Mouse (Mus musculus): ENCODE data around the gene Krt39. TPM values are rescaled to one million over a fixed set of nuclear protein-coding genes. Genes with fewer than 3 reads are reported as not detected.

Gene Krt39
- polyA plus RNA-seq, 1 experiment from 2014 or later: not detected

DNA sequence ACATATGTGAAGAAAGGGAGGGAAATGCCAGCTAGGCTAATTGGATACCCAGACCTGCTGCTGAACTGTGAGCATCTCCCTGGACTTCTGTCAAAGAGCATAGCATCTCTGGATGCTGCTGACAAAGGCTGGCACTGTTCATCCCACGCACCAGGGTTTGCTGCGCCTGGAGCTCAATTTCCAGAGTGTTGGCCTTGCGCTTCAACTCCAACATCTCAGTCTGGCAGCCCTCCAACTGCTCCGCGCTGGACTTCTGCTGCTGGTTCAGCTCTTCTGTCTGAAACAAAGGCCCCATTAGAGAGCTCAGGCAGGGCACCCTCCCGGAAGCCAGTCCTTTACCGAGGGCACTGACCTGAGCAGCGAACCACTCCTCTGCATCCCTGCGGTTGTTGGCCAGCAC lies 18.6 kb upstream of the Krt39 start:
- no peaks in the 10 kb centered on the region for H3K27me3 ChIP-seq (replicated peaks; ENCODE audit: control insufficient read depth, insufficient read depth, low read length)
- 79% methylated on average over 9 of the region's 9 CpGs for WGBS
- H3K4me1 ChIP-seq (replicated peaks; ENCODE audit: control insufficient read depth, insufficient read depth, low read length): no peaks in the 10 kb centered on the region
- H3K4me2 ChIP-seq: no peak overlapping the region
- H3K9ac ChIP-seq (ENCODE audit: low read depth, low read length): no peak overlapping the region
- H3K36me3 ChIP-seq (ENCODE audit: control insufficient read depth, insufficient read depth, low read length): no peaks in the 10 kb centered on the region
- no peak overlapping the region for H3K4me3 ChIP-seq (ENCODE audit: low read depth, low read length)
- DNase-seq (ENCODE audit: low spot score) (no peak), ATAC-seq (replicated peaks; ENCODE audit: low FRiP score) (no peak)
- no peaks in the 10 kb centered on the region for H3K9me3 ChIP-seq (ENCODE audit: control insufficient read depth, low read length)
- no peak overlapping the region for H3K27ac ChIP-seq (ENCODE audit: low read depth, low read length)

DNA sequence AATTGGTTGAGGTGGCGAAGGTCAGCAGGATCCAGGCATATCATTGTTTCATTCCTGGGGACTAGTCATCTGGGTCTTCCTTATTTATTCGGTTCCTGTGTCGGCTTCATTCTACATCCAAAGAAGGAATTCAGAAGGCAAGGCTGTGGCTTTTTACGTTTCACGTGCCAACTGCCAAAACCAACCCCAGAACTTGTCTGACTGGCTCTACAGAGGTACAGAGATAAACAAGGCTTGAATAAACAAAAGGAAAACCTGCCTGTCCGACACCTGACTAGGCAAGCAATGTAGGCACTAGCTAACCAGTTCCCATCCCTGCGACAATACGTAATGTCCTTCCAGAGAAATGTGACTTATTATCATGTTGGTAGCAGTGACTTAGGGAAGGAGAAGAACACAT lies 7.0 kb downstream of the Krt39 start:
- no peaks in the 10 kb centered on the region for H3K36me3 ChIP-seq (ENCODE audit: control insufficient read depth, insufficient read depth, low read length)
- 67% methylated on average over 8 of the region's 8 CpGs for WGBS
- H3K27me3 ChIP-seq (replicated peaks; ENCODE audit: control insufficient read depth, insufficient read depth, low read length): no peaks in the 10 kb centered on the region
- no peak overlapping the region for H3K27ac ChIP-seq (ENCODE audit: low read depth, low read length)
- DNase-seq (ENCODE audit: low spot score) (no peak), ATAC-seq (replicated peaks; ENCODE audit: low FRiP score) (no peak)
- no peaks in the 10 kb centered on the region for H3K9me3 ChIP-seq (ENCODE audit: control insufficient read depth, low read length)
- H3K9ac ChIP-seq (ENCODE audit: low read depth, low read length): no peak overlapping the region
- no peak overlapping the region for H3K4me2 ChIP-seq
- no peaks in the 10 kb centered on the region for H3K4me1 ChIP-seq (replicated peaks; ENCODE audit: control insufficient read depth, insufficient read depth, low read length)
- no peak overlapping the region for H3K4me3 ChIP-seq (ENCODE audit: low read depth, low read length)

DNA sequence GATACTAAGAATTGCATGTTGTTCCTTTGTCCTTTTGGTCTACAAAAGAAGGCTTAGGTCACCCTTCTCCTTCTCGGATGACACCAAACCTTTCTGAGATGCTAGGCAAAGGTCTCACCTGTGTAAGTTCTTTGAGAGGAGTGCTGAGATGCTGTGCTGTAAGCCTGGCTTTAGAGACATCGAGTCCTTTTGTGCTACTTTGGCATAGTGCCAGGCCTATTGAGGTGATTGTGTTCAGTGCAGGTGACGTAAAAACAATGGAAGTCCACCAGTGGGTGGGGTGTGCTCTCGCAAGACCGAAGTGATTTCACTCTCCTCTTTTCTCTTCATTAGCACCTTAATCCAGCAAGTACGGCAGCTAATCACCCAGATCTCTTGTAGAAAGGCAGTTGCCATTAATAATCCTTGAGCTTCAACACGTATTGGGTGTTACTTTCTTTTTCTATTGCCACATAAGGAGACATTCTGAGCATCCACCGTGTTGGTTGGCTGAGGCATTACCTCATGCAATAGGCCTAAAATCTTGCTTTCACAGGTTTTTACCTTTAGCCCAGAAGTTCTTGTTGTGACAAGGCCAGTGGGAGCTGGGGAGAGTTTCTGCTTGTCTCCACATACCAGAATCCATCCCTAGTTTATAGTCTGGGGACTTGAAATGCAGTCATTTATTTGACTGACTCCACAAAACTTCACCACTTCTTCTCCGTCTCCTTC lies 20.9 kb downstream of the Krt39 start:
- Histone ChIP-seq H3K9me3 (ENCODE audit: control insufficient read depth, low read length) (no peaks in the 10 kb centered on the region), H3K27me3 (replicated peaks; ENCODE audit: control insufficient read depth, insufficient read depth, low read length) (no peaks in the 10 kb centered on the region), H3K27ac (ENCODE audit: low read depth, low read length) (no peak overlapping the region), H3K36me3 (ENCODE audit: control insufficient read depth, insufficient read depth, low read length) (no peaks in the 10 kb centered on the region), H3K4me3 (ENCODE audit: low read depth, low read length) (no peak overlapping the region), H3K4me2 (no peak overlapping the region), H3K4me1 (replicated peaks; ENCODE audit: control insufficient read depth, insufficient read depth, low read length) (no peaks in the 10 kb centered on the region), H3K9ac (ENCODE audit: low read depth, low read length) (no peak overlapping the region)
- no peak for ATAC-seq (replicated peaks; ENCODE audit: low FRiP score)
- WGBS: 80% methylated on average over 9 of the region's 9 CpGs
- DNase-seq (ENCODE audit: low spot score): no peak

DNA sequence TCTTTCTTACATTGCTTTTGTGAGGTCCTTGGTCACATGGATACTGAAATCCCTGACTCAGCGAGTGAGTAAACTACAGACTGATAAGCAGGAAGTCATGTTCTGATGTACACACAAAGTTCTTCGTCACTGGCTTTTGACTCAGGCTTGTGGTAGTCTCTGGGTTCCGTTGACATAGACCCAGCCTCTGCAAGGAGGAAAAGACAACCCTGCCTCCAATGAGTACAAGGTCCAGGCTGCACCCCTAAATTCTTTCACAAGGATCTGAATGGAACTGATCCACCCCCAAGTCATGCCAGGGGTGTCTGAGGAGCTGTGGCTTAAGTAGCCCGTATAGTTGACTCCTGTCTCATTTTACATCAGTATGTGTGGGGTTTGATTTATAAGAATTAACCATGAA lies 24.7 kb downstream of the Krt39 start:
- H3K9ac ChIP-seq (ENCODE audit: low read depth, low read length): no peak overlapping the region
- H3K36me3 ChIP-seq (ENCODE audit: control insufficient read depth, insufficient read depth, low read length): no peaks in the 10 kb centered on the region
- no peak overlapping the region for H3K4me2 ChIP-seq
- peaks cover 2% of the 10 kb centered on the region; the same call in 1 of the 2 replicates for H3K4me1 ChIP-seq (replicated peaks; ENCODE audit: control insufficient read depth, insufficient read depth, low read length)
- H3K27me3 ChIP-seq (replicated peaks; ENCODE audit: control insufficient read depth, insufficient read depth, low read length): no peaks in the 10 kb centered on the region
- H3K4me3 ChIP-seq (ENCODE audit: low read depth, low read length): no peak overlapping the region
- WGBS: 77% methylated on average over 4 of the region's 4 CpGs
- no peak overlapping the region for H3K27ac ChIP-seq (ENCODE audit: low read depth, low read length)
- no peaks in the 10 kb centered on the region for H3K9me3 ChIP-seq (ENCODE audit: control insufficient read depth, low read length)
- ATAC-seq (replicated peaks; ENCODE audit: low FRiP score): no peak
- DNase-seq (ENCODE audit: low spot score): no peak

DNA sequence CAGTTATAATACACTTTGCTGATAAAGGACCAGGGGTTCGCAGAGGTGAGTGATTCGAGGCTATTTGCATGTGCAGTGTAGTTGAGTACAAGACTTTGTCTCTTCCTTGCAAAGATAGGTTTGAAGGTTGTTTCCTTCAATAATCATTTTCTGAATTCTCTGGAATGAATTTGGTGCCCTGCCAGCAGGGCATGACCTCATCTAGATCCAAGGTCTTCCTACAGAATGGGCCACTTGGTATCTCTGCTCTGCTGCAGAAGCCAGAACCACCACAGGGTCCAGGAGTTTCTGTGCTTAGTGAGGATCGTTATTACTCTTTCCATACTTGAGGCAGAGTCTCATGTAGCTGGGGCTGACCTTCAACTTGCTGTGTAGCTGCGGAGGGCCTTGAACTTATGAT lies 26.4 kb downstream of the Krt39 start:
- no peaks in the 10 kb centered on the region for H3K36me3 ChIP-seq (ENCODE audit: control insufficient read depth, insufficient read depth, low read length)
- peaks cover 2% of the 10 kb centered on the region; the same call in 1 of the 2 replicates for H3K4me1 ChIP-seq (replicated peaks; ENCODE audit: control insufficient read depth, insufficient read depth, low read length)
- H3K27me3 ChIP-seq (replicated peaks; ENCODE audit: control insufficient read depth, insufficient read depth, low read length): no peaks in the 10 kb centered on the region
- H3K4me2 ChIP-seq: no peak overlapping the region
- no peak overlapping the region for H3K27ac ChIP-seq (ENCODE audit: low read depth, low read length)
- H3K4me3 ChIP-seq (ENCODE audit: low read depth, low read length): no peak overlapping the region
- DNase-seq (ENCODE audit: low spot score) (no peak), ATAC-seq (replicated peaks; ENCODE audit: low FRiP score) (no peak)
- no peaks in the 10 kb centered on the region for H3K9me3 ChIP-seq (ENCODE audit: control insufficient read depth, low read length)
- 83% methylated on average over 4 of the region's 4 CpGs for WGBS
- no peak overlapping the region for H3K9ac ChIP-seq (ENCODE audit: low read depth, low read length)

DNA sequence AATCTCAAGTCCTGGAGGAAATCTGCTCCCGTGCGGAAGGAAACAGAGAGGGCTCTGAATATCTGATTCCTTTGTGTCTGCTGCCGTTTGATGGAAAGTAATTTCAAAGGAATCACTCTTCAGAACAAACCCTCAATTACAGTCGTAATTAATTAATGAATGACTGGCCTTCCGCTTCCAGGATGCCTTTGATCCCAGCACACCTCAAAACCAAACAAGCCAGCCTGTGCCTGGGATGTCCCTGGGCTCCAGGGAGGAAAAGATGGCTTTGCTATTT lies 27.6 kb downstream of the Krt39 start:
- Histone ChIP-seq H3K4me1 (replicated peaks; ENCODE audit: control insufficient read depth, insufficient read depth, low read length) (peaks cover 2% of the 10 kb centered on the region; the same call in 1 of the 2 replicates), H3K9me3 (ENCODE audit: control insufficient read depth, low read length) (no peaks in the 10 kb centered on the region), H3K36me3 (ENCODE audit: control insufficient read depth, insufficient read depth, low read length) (no peaks in the 10 kb centered on the region), H3K27me3 (replicated peaks; ENCODE audit: control insufficient read depth, insufficient read depth, low read length) (no peaks in the 10 kb centered on the region), H3K27ac (ENCODE audit: low read depth, low read length) (no peak overlapping the region), H3K4me3 (ENCODE audit: low read depth, low read length) (no peak overlapping the region), H3K9ac (ENCODE audit: low read depth, low read length) (no peak overlapping the region), H3K4me2 (no peak overlapping the region)
- 61% methylated on average over 5 of the region's 5 CpGs for WGBS
- no peak for DNase-seq (ENCODE audit: low spot score)
- ATAC-seq (replicated peaks; ENCODE audit: low FRiP score): no peak

DNA sequence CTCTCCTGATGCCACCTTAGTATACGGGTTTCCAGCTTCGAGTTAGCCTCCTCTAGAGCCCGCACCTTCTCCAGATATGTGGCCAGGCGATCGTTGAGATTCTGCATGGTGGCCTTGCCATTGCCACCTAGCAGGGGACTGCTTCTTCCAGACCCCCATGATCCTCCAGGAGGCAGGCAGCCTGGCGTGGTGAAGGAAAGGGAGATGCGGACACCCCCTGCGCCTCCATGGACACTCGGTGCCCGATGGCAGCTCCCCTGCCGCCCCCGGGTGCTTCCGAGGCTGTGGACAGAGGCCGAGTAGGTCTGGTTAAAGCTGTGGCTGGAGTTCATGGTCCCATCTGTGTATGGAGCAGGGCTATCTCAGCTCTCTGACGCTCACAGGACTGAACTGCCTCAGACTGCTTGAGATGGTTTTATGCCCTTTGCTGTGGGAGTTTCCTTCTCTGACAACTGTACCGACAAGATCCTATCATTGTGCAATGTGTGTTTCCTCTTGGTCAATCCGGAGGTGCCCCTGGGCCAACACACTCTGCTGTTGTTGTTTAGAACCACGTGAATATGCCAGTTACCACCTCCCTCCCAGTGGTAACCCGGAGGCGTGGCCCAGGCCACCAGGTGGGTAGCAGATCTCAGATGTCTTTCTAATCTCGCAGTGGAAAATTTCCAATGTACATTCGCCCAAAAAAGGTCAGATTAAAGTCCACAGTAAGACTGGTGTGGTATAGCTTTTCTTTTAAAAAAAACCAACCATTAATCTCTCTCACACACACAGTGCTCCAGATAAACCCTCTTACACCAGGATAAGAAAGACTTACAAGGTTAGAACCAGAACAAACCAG lies 28.2 kb downstream of the Krt39 start, which contains the start of gene Krt23:
Gene Krt23 (minus strand): TSS at position 405 of the 841 bp plus-strand sequence.
- H3K4me3 ChIP-seq (ENCODE audit: low read depth, low read length): no peak within 1 kb of the TSS
- H3K27ac ChIP-seq (ENCODE audit: low read depth, low read length): no peak within 1 kb of the TSS
- H3K9ac ChIP-seq (ENCODE audit: low read depth, low read length): no peak within 1 kb of the TSS

DNA sequence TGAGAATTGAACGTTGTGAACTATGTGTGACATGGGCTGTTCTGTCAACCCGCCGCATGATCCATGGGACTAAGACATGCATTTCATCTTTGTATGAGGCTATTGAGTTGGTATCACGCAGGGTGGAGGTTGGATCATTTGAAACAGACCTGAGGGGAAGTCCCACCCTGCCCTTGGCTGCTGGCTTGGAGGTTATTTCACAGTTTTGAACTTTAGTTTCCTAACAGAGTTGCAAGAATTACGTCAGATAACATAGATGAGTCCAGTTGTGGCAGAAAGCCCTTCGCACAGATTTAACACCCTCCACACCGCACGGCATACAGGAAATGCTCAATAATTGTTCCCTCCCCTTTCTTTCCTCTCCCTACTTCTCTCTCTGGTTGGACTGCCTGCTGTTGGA lies 30.1 kb downstream of the Krt39 start:
- no peak for DNase-seq (ENCODE audit: low spot score)
- no peak overlapping the region for H3K4me2 ChIP-seq
- H3K36me3 ChIP-seq (ENCODE audit: control insufficient read depth, insufficient read depth, low read length): no peaks in the 10 kb centered on the region
- ATAC-seq (replicated peaks; ENCODE audit: low FRiP score): no peak
- H3K4me3 ChIP-seq (ENCODE audit: low read depth, low read length): no peak overlapping the region
- no peak overlapping the region for H3K27ac ChIP-seq (ENCODE audit: low read depth, low read length)
- H3K4me1 ChIP-seq (replicated peaks; ENCODE audit: control insufficient read depth, insufficient read depth, low read length): peaks cover 2% of the 10 kb centered on the region; the same call in 1 of the 2 replicates
- H3K9ac ChIP-seq (ENCODE audit: low read depth, low read length): no peak overlapping the region
- no peaks in the 10 kb centered on the region for H3K9me3 ChIP-seq (ENCODE audit: control insufficient read depth, low read length)
- H3K27me3 ChIP-seq (replicated peaks; ENCODE audit: control insufficient read depth, insufficient read depth, low read length): no peaks in the 10 kb centered on the region
- WGBS: 77% methylated on average over 8 of the region's 8 CpGs

More for the DNA sequence above, 28.2 kb downstream of the Krt39 start, which contains the start of gene Krt23:
- Histone ChIP-seq H3K9me3 (ENCODE audit: control insufficient read depth, low read length) (no peaks in the 10 kb centered on the region), H3K36me3 (ENCODE audit: control insufficient read depth, insufficient read depth, low read length) (no peaks in the 10 kb centered on the region), H3K27me3 (replicated peaks; ENCODE audit: control insufficient read depth, insufficient read depth, low read length) (no peaks in the 10 kb centered on the region), H3K4me2 (no peak within 1 kb of the TSS), H3K4me1 (replicated peaks; ENCODE audit: control insufficient read depth, insufficient read depth, low read length) (peaks cover 2% of the 10 kb centered on the region; the same call in 1 of the 2 replicates)
- ATAC-seq (replicated peaks; ENCODE audit: low FRiP score) (no peak), DNase-seq (ENCODE audit: low spot score) (no peak)
- 79% methylated on average over 22 of the region's 22 CpGs for WGBS
